Mouse (Mus musculus): ENCODE measurements at regions not wholly inside any gene's neighbourhood (a gene's known extent, or its start where the extent isn't known, plus 50 kb on each side); places are given as distances from the start of the nearest gene placed in this dataset.

DNA sequence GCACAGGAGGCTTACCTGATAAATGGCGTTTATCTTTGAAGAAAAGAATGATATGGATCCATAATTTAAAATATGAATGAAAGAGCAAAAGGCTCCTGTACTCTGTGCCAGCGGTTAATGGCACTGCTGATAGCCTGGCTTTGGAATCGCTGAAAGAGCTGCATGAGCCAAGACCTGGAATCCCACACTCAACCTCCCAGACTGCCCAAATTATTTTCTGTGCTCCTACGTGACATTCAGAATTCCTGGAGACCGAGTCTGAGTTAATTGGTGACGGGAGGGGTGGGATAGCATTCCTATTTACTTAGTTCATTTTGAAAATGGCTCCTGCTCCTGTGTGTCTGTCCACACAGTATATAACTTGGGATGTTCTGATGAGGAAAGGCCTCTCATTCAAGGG lies 129.0 kb upstream of the Dyrk2 start:
- DNase-seq (ENCODE audit: low spot score): no peak

GRCm38 (mm10) chr10:118997034-118997433 lies 127.0 kb upstream of the Dyrk2 start:
- no peak for ATAC-seq (ENCODE audit: low FRiP score)
- H3K9ac ChIP-seq (replicated peaks; ENCODE audit: low read length, poor library complexity, severe bottlenecking): no peak overlapping the region
- H3K36me3 ChIP-seq (ENCODE audit: insufficient read depth, low read length): no peaks in the 10 kb centered on the region
- no peaks in the 10 kb centered on the region for H3K9me3 ChIP-seq (ENCODE audit: low read length)
- TF ChIP-seq CTCF (IDR thresholded peaks at IDR 0.05): no peak
- no peaks in the 10 kb centered on the region for H3K4me1 ChIP-seq (ENCODE audit: insufficient read depth, low read length)
- no peak overlapping the region for H3K4me3 ChIP-seq (ENCODE audit: low read depth, low read length)
- no peak for DNase-seq (ENCODE audit: low spot score)
- 94% methylated on average over 2 of the region's 2 CpGs for WGBS
- no peaks in the 10 kb centered on the region for H3K27me3 ChIP-seq (ENCODE audit: insufficient read depth, low read length)
- H3K4me2 ChIP-seq (ENCODE audit: low read depth, low read length, poor library complexity, severe bottlenecking): no peak overlapping the region
- no peak overlapping the region for H3K27ac ChIP-seq (ENCODE audit: low read depth, low read length)

More for the DNA sequence above, 129.0 kb upstream of the Dyrk2 start:
- Histone ChIP-seq H3K27me3 (ENCODE audit: insufficient read depth, low read length) (no peaks in the 10 kb centered on the region), H3K4me2 (ENCODE audit: low read depth, low read length, poor library complexity, severe bottlenecking) (no peak overlapping the region), H3K27ac (ENCODE audit: low read depth, low read length) (no peak overlapping the region), H3K9me3 (ENCODE audit: low read length) (no peaks in the 10 kb centered on the region), H3K4me3 (ENCODE audit: low read depth, low read length) (no peak overlapping the region), H3K9ac (replicated peaks; ENCODE audit: low read length, poor library complexity, severe bottlenecking) (no peak overlapping the region), H3K36me3 (ENCODE audit: insufficient read depth, low read length) (no peaks in the 10 kb centered on the region), H3K4me1 (ENCODE audit: insufficient read depth, low read length) (no peaks in the 10 kb centered on the region)
- ATAC-seq (ENCODE audit: low FRiP score): no peak
- no peak for TF ChIP-seq CTCF (IDR thresholded peaks at IDR 0.05)
- WGBS: 77% methylated on average over 6 of the region's 6 CpGs

GRCm38 (mm10) chr10:118993819-118994574 lies 124.0 kb upstream of the Dyrk2 start:
- no peak for ATAC-seq (ENCODE audit: low FRiP score)
- no peak overlapping the region for H3K9ac ChIP-seq (replicated peaks; ENCODE audit: low read length, poor library complexity, severe bottlenecking)
- WGBS: 57% methylated on average over 15 of the region's 15 CpGs

DNA sequence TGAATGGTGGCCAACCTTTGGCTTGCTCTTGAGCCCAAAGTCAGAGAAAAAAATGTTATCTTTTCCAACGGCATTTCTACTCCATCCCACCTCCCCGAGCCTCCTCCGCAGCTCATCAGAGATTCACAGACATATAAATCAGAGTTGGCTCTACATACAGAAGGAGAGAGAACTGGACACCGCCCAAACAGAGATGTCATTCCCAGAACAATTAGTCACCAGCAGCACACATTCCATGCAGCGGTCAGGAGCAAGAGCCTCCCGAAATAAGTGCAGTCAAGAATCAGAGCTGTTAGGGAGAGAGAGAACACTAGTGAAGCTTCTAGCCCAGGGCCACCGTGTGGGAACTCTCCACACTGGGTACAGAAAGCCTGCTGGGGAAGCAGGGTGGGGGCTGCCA lies 121.2 kb upstream of the Dyrk2 start:
- Histone ChIP-seq H3K27ac (ENCODE audit: low read depth, low read length) (no peak overlapping the region), H3K4me2 (ENCODE audit: low read depth, low read length, poor library complexity, severe bottlenecking) (no peak overlapping the region), H3K9ac (replicated peaks; ENCODE audit: low read length, poor library complexity, severe bottlenecking) (no peak overlapping the region), H3K36me3 (ENCODE audit: insufficient read depth, low read length) (no peaks in the 10 kb centered on the region), H3K27me3 (ENCODE audit: insufficient read depth, low read length) (no peaks in the 10 kb centered on the region), H3K9me3 (ENCODE audit: low read length) (no peaks in the 10 kb centered on the region), H3K4me1 (ENCODE audit: insufficient read depth, low read length) (no peaks in the 10 kb centered on the region), H3K4me3 (ENCODE audit: low read depth, low read length) (no peak overlapping the region)
- DNase-seq (ENCODE audit: low spot score) (no peak), ATAC-seq (ENCODE audit: low FRiP score) (no peak)
- TF ChIP-seq CTCF (IDR thresholded peaks at IDR 0.05): no peak
- 94% methylated on average over 7 of the region's 7 CpGs for WGBS

More at GRCm38 (mm10) chr10:118993819-118994574, 124.0 kb upstream of the Dyrk2 start:
- no peaks in the 10 kb centered on the region for H3K36me3 ChIP-seq (ENCODE audit: insufficient read depth, low read length)
- DNase-seq (ENCODE audit: low spot score): no peak
- H3K27ac ChIP-seq (ENCODE audit: low read depth, low read length): no peak overlapping the region
- H3K27me3 ChIP-seq (ENCODE audit: insufficient read depth, low read length): no peaks in the 10 kb centered on the region
- no peak for TF ChIP-seq CTCF (IDR thresholded peaks at IDR 0.05)
- H3K4me2 ChIP-seq (ENCODE audit: low read depth, low read length, poor library complexity, severe bottlenecking): no peak overlapping the region
- no peaks in the 10 kb centered on the region for H3K4me1 ChIP-seq (ENCODE audit: insufficient read depth, low read length)
- no peak overlapping the region for H3K4me3 ChIP-seq (ENCODE audit: low read depth, low read length)
- no peaks in the 10 kb centered on the region for H3K9me3 ChIP-seq (ENCODE audit: low read length)

- Histone ChIP-seq H3K9ac (replicated peaks; ENCODE audit: low read length, poor library complexity, severe bottlenecking) (no peak overlapping the region), H3K36me3 (ENCODE audit: insufficient read depth, low read length) (no peaks in the 10 kb centered on the region), H3K4me1 (ENCODE audit: insufficient read depth, low read length) (no peaks in the 10 kb centered on the region), H3K4me2 (ENCODE audit: low read depth, low read length, poor library complexity, severe bottlenecking) (no peak overlapping the region), H3K4me3 (ENCODE audit: low read depth, low read length) (no peak overlapping the region), H3K27ac (ENCODE audit: low read depth, low read length) (no peak overlapping the region), H3K27me3 (ENCODE audit: insufficient read depth, low read length) (no peaks in the 10 kb centered on the region), H3K9me3 (ENCODE audit: low read length) (no peaks in the 10 kb centered on the region)
- no peak for ATAC-seq (ENCODE audit: low FRiP score)
- WGBS: 86% methylated on average over 6 of the region's 6 CpGs
- DNase-seq (ENCODE audit: low spot score): no peak
- TF ChIP-seq CTCF (IDR thresholded peaks at IDR 0.05): no peak
Measured at GRCm38 (mm10) chr10:118990500-118990899, 120.5 kb upstream of the Dyrk2 start.

- no peaks in the 10 kb centered on the region for H3K27me3 ChIP-seq (ENCODE audit: insufficient read depth, low read length)
- no peaks in the 10 kb centered on the region for H3K4me1 ChIP-seq (ENCODE audit: insufficient read depth, low read length)
- H3K4me2 ChIP-seq (ENCODE audit: low read depth, low read length, poor library complexity, severe bottlenecking): no peak overlapping the region
- no peak for TF ChIP-seq CTCF (IDR thresholded peaks at IDR 0.05)
- no peaks in the 10 kb centered on the region for H3K36me3 ChIP-seq (ENCODE audit: insufficient read depth, low read length)
- WGBS: 85% methylated on average over 10 of the region's 10 CpGs
- ATAC-seq (ENCODE audit: low FRiP score): no peak
- H3K9me3 ChIP-seq (ENCODE audit: low read length): no peaks in the 10 kb centered on the region
- no peak overlapping the region for H3K9ac ChIP-seq (replicated peaks; ENCODE audit: low read length, poor library complexity, severe bottlenecking)
- no peak overlapping the region for H3K27ac ChIP-seq (ENCODE audit: low read depth, low read length)
- no peak overlapping the region for H3K4me3 ChIP-seq (ENCODE audit: low read depth, low read length)
- no peak for DNase-seq (ENCODE audit: low spot score)
Measured at GRCm38 (mm10) chr10:118989812-118990211, 119.8 kb upstream of the Dyrk2 start.
